Mouse (Mus musculus): ENCODE results near the gene Ryr2. TPM values are rescaled to one million over a fixed set of nuclear protein-coding genes. Genes with fewer than 3 reads are reported as not detected.
"Not testable (repeated sequence)": the region's sequence is repeated elsewhere in the genome, so short reads cannot be mapped to it uniquely, and the experiment has no call there.

Gene Ryr2
- total and polyA plus RNA-seq, 3 experiments, result 127 to 1,020 (median 877) TPM

GRCm38 (mm10) chr13:11958854-11959253 lies 147.9 kb downstream of the Ryr2 start:
- WGBS, result 42% methylated on average over 3 of the region's 3 CpGs
- no peak for DNase-seq
- Histone ChIP-seq H3K9ac (ENCODE audit: low read depth, low read length) (no peak overlapping the region), H3K4me3 (no peak overlapping the region), H3K27ac (no peak overlapping the region), H3K4me1 (ENCODE audit: control insufficient read depth, insufficient read depth, low read length) (peaks cover 3% of the 10 kb centered on the region; the same call in 1 of the 2 replicates), H3K27me3 (ENCODE audit: control insufficient read depth, insufficient read depth, low read length) (no peaks in the 10 kb centered on the region), H3K79me2 (replicated peaks; ENCODE audit: control insufficient read depth, insufficient read depth, low read length) (0 out of 2 replicates have a peak, but pooled peaks cover 1% of the 10 kb centered on the region), H3K36me3 (ENCODE audit: control insufficient read depth, insufficient read depth, low read length) (peaks cover 6% of the 10 kb centered on the region)
- intact Hi-C loops (cut with DNase I), result no loop called here
- TF ChIP-seq POLR2A (IDR thresholded peaks at IDR 0.05; ENCODE audit: insufficient read depth, low read depth, low read length) (no peak), CTCF (IDR thresholded peaks at IDR 0.05) (no peak), EP300 (IDR thresholded peaks at IDR 0.05; ENCODE audit: insufficient read depth, low read depth, low read length) (no peak)

- H3K4me3 ChIP-seq, result no peak overlapping the region
- WGBS, result 43% methylated on average over 4 of the region's 4 CpGs
- TF ChIP-seq POLR2A (IDR thresholded peaks at IDR 0.05; ENCODE audit: insufficient read depth, low read depth, low read length), result no peak
- no peak for TF ChIP-seq EP300 (IDR thresholded peaks at IDR 0.05; ENCODE audit: insufficient read depth, low read depth, low read length)
- TF ChIP-seq CTCF (IDR thresholded peaks at IDR 0.05), result no peak
- no peak overlapping the region for H3K27ac ChIP-seq
- H3K36me3 ChIP-seq (ENCODE audit: control insufficient read depth, insufficient read depth, low read length), result peaks cover 4% of the 10 kb centered on the region
- no peak for DNase-seq
- H3K79me2 ChIP-seq (replicated peaks; ENCODE audit: control insufficient read depth, insufficient read depth, low read length), result 0 out of 2 replicates have a peak, but pooled peaks cover 1% of the 10 kb centered on the region
- no peaks in the 10 kb centered on the region for H3K27me3 ChIP-seq (ENCODE audit: control insufficient read depth, insufficient read depth, low read length)
- intact Hi-C loops (cut with DNase I), result no loop called here
- no peak overlapping the region for H3K9ac ChIP-seq (ENCODE audit: low read depth, low read length)
- peaks cover 3% of the 10 kb centered on the region; the same call in 1 of the 2 replicates for H3K4me1 ChIP-seq (ENCODE audit: control insufficient read depth, insufficient read depth, low read length)
Observed at GRCm38 (mm10) chr13:11958271-11958670, 148.5 kb downstream of the Ryr2 start.

- H3K36me3 ChIP-seq (ENCODE audit: control insufficient read depth, insufficient read depth, low read length), result peaks cover 10% of the 10 kb centered on the region
- peaks cover 3% of the 10 kb centered on the region; the same call in 1 of the 2 replicates for H3K4me1 ChIP-seq (ENCODE audit: control insufficient read depth, insufficient read depth, low read length)
- no peak overlapping the region for H3K9ac ChIP-seq (ENCODE audit: low read depth, low read length)
- H3K27ac ChIP-seq, result no peak overlapping the region
- H3K79me2 ChIP-seq (replicated peaks; ENCODE audit: control insufficient read depth, insufficient read depth, low read length), result peaks cover 2% of the 10 kb centered on the region; the same call in 1 of the 2 replicates
- TF ChIP-seq CTCF (IDR thresholded peaks at IDR 0.05) (no peak), EP300 (IDR thresholded peaks at IDR 0.05; ENCODE audit: insufficient read depth, low read depth, low read length) (no peak), POLR2A (IDR thresholded peaks at IDR 0.05; ENCODE audit: insufficient read depth, low read depth, low read length) (no peak)
- no peak for DNase-seq
- intact Hi-C loops (cut with DNase I), result no loop called here
- H3K4me3 ChIP-seq, result no peak overlapping the region
- WGBS, result 59% methylated on average over 3 of the region's 3 CpGs
- H3K27me3 ChIP-seq (ENCODE audit: control insufficient read depth, insufficient read depth, low read length), result no peaks in the 10 kb centered on the region
Observed at GRCm38 (mm10) chr13:11951951-11952350, 154.8 kb downstream of the Ryr2 start.

GRCm38 (mm10) chr13:11945740-11946139 lies 161.0 kb downstream of the Ryr2 start:
- DNase-seq, result no peak
- peaks cover 2% of the 10 kb centered on the region; the same call in 1 of the 2 replicates for H3K79me2 ChIP-seq (replicated peaks; ENCODE audit: control insufficient read depth, insufficient read depth, low read length)
- H3K9ac ChIP-seq (ENCODE audit: low read depth, low read length), result no peak overlapping the region
- intact Hi-C loops (cut with DNase I), result no loop called here
- no peak overlapping the region for H3K4me3 ChIP-seq
- TF ChIP-seq EP300 (IDR thresholded peaks at IDR 0.05; ENCODE audit: insufficient read depth, low read depth, low read length) (no peak), CTCF (IDR thresholded peaks at IDR 0.05) (no peak), POLR2A (IDR thresholded peaks at IDR 0.05; ENCODE audit: insufficient read depth, low read depth, low read length) (no peak)
- no peak overlapping the region for H3K27ac ChIP-seq
- no peaks in the 10 kb centered on the region for H3K27me3 ChIP-seq (ENCODE audit: control insufficient read depth, insufficient read depth, low read length)
- peaks cover 13% of the 10 kb centered on the region; the same call in 1 of the 2 replicates for H3K36me3 ChIP-seq (ENCODE audit: control insufficient read depth, insufficient read depth, low read length)
- no peaks in the 10 kb centered on the region; the same call in 1 of the 2 replicates for H3K4me1 ChIP-seq (ENCODE audit: control insufficient read depth, insufficient read depth, low read length)
- WGBS, result 66% methylated on average over 2 of the region's 2 CpGs

GRCm38 (mm10) chr13:11941724-11942123 lies 165.0 kb downstream of the Ryr2 start:
- no peaks in the 10 kb centered on the region for H3K79me2 ChIP-seq (replicated peaks; ENCODE audit: control insufficient read depth, insufficient read depth, low read length)
- no peaks in the 10 kb centered on the region; the same call in 1 of the 2 replicates for H3K4me1 ChIP-seq (ENCODE audit: control insufficient read depth, insufficient read depth, low read length)
- no peaks in the 10 kb centered on the region for H3K27me3 ChIP-seq (ENCODE audit: control insufficient read depth, insufficient read depth, low read length)
- no peak overlapping the region for H3K27ac ChIP-seq
- no peak overlapping the region for H3K4me3 ChIP-seq
- TF ChIP-seq CTCF (IDR thresholded peaks at IDR 0.05), result no peak
- no peak for TF ChIP-seq POLR2A (IDR thresholded peaks at IDR 0.05; ENCODE audit: insufficient read depth, low read depth, low read length)
- no peak for TF ChIP-seq EP300 (IDR thresholded peaks at IDR 0.05; ENCODE audit: insufficient read depth, low read depth, low read length)
- peak in 1 of 2 experiments; percentile 3 for DNase-seq
- 70% methylated on average over 4 of the region's 4 CpGs for WGBS
- peaks cover 13% of the 10 kb centered on the region; the same call in 1 of the 2 replicates for H3K36me3 ChIP-seq (ENCODE audit: control insufficient read depth, insufficient read depth, low read length)
- H3K9ac ChIP-seq (ENCODE audit: low read depth, low read length), result no peak overlapping the region
- intact Hi-C loops (cut with DNase I), result no loop called here

GRCm38 (mm10) chr13:11934297-11935060 lies 172.3 kb downstream of the Ryr2 start:
- H3K4me3 ChIP-seq; H3K4me1 ChIP-seq (ENCODE audit: control insufficient read depth, insufficient read depth, low read length); H3K79me2 ChIP-seq (replicated peaks; ENCODE audit: control insufficient read depth, insufficient read depth, low read length); H3K9ac ChIP-seq (ENCODE audit: low read depth, low read length); H3K27me3 ChIP-seq (ENCODE audit: control insufficient read depth, insufficient read depth, low read length); intact Hi-C loops (cut with DNase I); H3K27ac ChIP-seq; DNase-seq: not testable (repeated sequence)
- WGBS, result 47% methylated on average over 3 of the region's 3 CpGs
- peaks cover 20% of the 10 kb centered on the region for H3K36me3 ChIP-seq (ENCODE audit: control insufficient read depth, insufficient read depth, low read length)
